In genomic region chr2:51141345-51141744, GRCm38 (mm10) we compare ENCODE assay signal across 10 mouse cellular contexts. TPM values are rescaled to one million over a fixed set of nuclear protein-coding genes. Genes with fewer than 3 reads are reported as not detected.
DNase-seq lines count a peak whose midpoint lies in the region; ATAC-seq and TF ChIP-seq lines count a peak whose summit lies in the region.
"Had no signal": no experiment of that assay in that cellular context is flagged by ENCODE, and none has a peak within 500 bp of the region (broad histone marks: within the 10 kb centered on the region; RNA-seq: fewer than 3 reads in every experiment).

No protein-coding gene starts in this region.

- peak overlapping the region; percentile 32; the same call in 1 of the 2 replicates for H3K9ac ChIP-seq in lung, embryonic 14.5 days
- H3K9ac ChIP-seq in liver, embryonic 13.5 days, result no peak overlapping the region
- H3K9ac ChIP-seq in stomach, embryonic 15.5 days, result 0 out of 2 replicates have a peak overlapping the region, but pooled peaks have one; percentile 9

- no peak for ATAC-seq in lung, embryonic 14.5 days (ENCODE audit: insufficient read depth)
- no peak for ATAC-seq in liver, embryonic 13.5 days (ENCODE audit: low read depth)
- peak; percentile 71; the same call in 1 of the 2 replicates for ATAC-seq in stomach, embryonic 15.5 days (ENCODE audit: insufficient read depth, low FRiP score, low read depth)

- 32% methylated on average over 3 of the region's 3 CpGs for WGBS in lung, embryonic 14.5 days
- 60% methylated on average over 3 of the region's 3 CpGs for WGBS in hindbrain, embryonic 10.5 days
- WGBS in liver, embryonic 13.5 days (ENCODE audit: insufficient replicate concordance), result 42% methylated on average over 3 of the region's 3 CpGs
- WGBS in stomach, embryonic 15.5 days, result 30% methylated on average over 3 of the region's 3 CpGs

- peak overlapping the region; percentile 76 for H3K4me2 ChIP-seq in lung, embryonic 14.5 days
- peak overlapping the region; percentile 43 for H3K4me2 ChIP-seq in liver, embryonic 13.5 days
- H3K4me2 ChIP-seq in stomach, embryonic 15.5 days, result peak overlapping the region; percentile 50

- peaks cover 33% of the 10 kb centered on the region for H3K36me3 ChIP-seq in lung, embryonic 14.5 days (ENCODE audit: insufficient read depth)
- peaks cover 58% of the 10 kb centered on the region for H3K36me3 ChIP-seq in hindbrain, embryonic 10.5 days
- 0 out of 2 replicates have a peak, but pooled peaks cover 1% of the 10 kb centered on the region for H3K36me3 ChIP-seq in liver, embryonic 13.5 days
- peaks cover under 1% of the 10 kb centered on the region for H3K36me3 ChIP-seq in stomach, embryonic 15.5 days
- H3K36me3 ChIP-seq: G1E had no signal

- TF ChIP-seq CTCF in lung, embryonic 14.5 days (IDR thresholded peaks at IDR 0.05; ENCODE audit: low read depth), result no peak

- no peak for DNase-seq in lung, embryonic 14.5 days
- no peak for DNase-seq in lung, postnatal 4 days
- no peak for DNase-seq in hindbrain, embryonic 10.5 days (ENCODE audit: low spot score)
- no peak for DNase-seq in liver, embryonic 13.5 days
- no peak for DNase-seq in adrenal gland, adult 8-10 months
- DNase-seq in right cerebral cortex, postnatal 25 days, result no peak
- DNase-seq in layer of hippocampus, postnatal 10 days (ENCODE audit: low spot score in 2 of 2), result no peak
- DNase-seq: kidney, postnatal 4 days had no signal

- peaks cover 58% of the 10 kb centered on the region for H3K4me1 ChIP-seq in lung, embryonic 14.5 days (ENCODE audit: insufficient read depth)
- H3K4me1 ChIP-seq in hindbrain, embryonic 10.5 days (replicated peaks), result peaks cover 86% of the 10 kb centered on the region
- peaks cover 11% of the 10 kb centered on the region for H3K4me1 ChIP-seq in liver, embryonic 13.5 days (replicated peaks)
- H3K4me1 ChIP-seq in stomach, embryonic 15.5 days, result peaks cover 49% of the 10 kb centered on the region

- H3K27me3 ChIP-seq in lung, embryonic 14.5 days (ENCODE audit: insufficient read depth, low read length), result no peaks in the 10 kb centered on the region
- no peaks in the 10 kb centered on the region for H3K27me3 ChIP-seq in hindbrain, embryonic 10.5 days (ENCODE audit: insufficient read depth, poor library complexity, severe bottlenecking)
- H3K27me3 ChIP-seq in liver, embryonic 13.5 days, result peaks cover 8% of the 10 kb centered on the region
- no peaks in the 10 kb centered on the region for H3K27me3 ChIP-seq in stomach, embryonic 15.5 days (replicated peaks)

- peak overlapping the region; percentile 84 for H3K27ac ChIP-seq in lung, embryonic 14.5 days (ENCODE audit: low read depth)
- H3K27ac ChIP-seq in hindbrain, embryonic 10.5 days, result peak overlapping the region; percentile 91
- peak overlapping the region; percentile 70 for H3K27ac ChIP-seq in liver, embryonic 13.5 days
- H3K27ac ChIP-seq in stomach, embryonic 15.5 days, result peak overlapping the region; percentile 46; the same call in 1 of the 2 replicates

- peak overlapping the region; percentile 17; the same call in 1 of the 2 replicates for H3K4me3 ChIP-seq in lung, embryonic 14.5 days (ENCODE audit: low read depth, low read length)
- H3K4me3 ChIP-seq in hindbrain, embryonic 10.5 days, result peak overlapping the region; percentile 92
- 0 out of 2 replicates have a peak overlapping the region, but pooled peaks have one; percentile 14 for H3K4me3 ChIP-seq in liver, embryonic 13.5 days (replicated peaks)
- peak overlapping the region; percentile 16; the same call in 1 of the 2 replicates for H3K4me3 ChIP-seq in stomach, embryonic 15.5 days (replicated peaks)

- no peaks in the 10 kb centered on the region for H3K9me3 ChIP-seq in lung, embryonic 14.5 days (ENCODE audit: low read depth, low read length)
- H3K9me3 ChIP-seq in hindbrain, embryonic 10.5 days, result no peaks in the 10 kb centered on the region
- no peaks in the 10 kb centered on the region for H3K9me3 ChIP-seq in liver, embryonic 13.5 days (replicated peaks)
- no peaks in the 10 kb centered on the region for H3K9me3 ChIP-seq in stomach, embryonic 15.5 days

RNA-seq across cellular contexts. Expression of gene Rnd3, which starts 7.6 kb away (rescaled TPM):
- 69.4 and 69.5 TPM in 2 replicates for polyA plus RNA-seq in lung, embryonic 14.5 days (2014; fragmentation: Nextera tagmentation; extraction: Ambion mirVana)
- 154 and 217 TPM in 2 replicates for polyA plus RNA-seq in hindbrain, embryonic 10.5 days (2016; fragmentation: Nextera tagmentation; extraction: Ambion mirVana)
- 11.4 and 14.8 TPM in 2 replicates for polyA plus RNA-seq in liver, embryonic 13.5 days (2015; fragmentation: Nextera tagmentation; extraction: Ambion mirVana)
- 63.1 and 66.3 TPM in 2 replicates for polyA plus RNA-seq in stomach, embryonic 15.5 days (2015; fragmentation: Nextera tagmentation; extraction: Ambion mirVana)
- total RNA-seq in adrenal gland, adult 8-10 months (2022), result 10 to 100 TPM; 30.0 to 44.0 (median 34.4) TPM
- total RNA-seq in layer of hippocampus, postnatal 10 days (2021), result 10 to 100 TPM; 26.3 to 27.8 TPM
- polyA plus RNA-seq: G1E had no signal

Comparison
In these comparisons a context has a peak if more than half of its experiments do, and no peak if none do; other contexts are left out.
1. H3K4me3 ChIP-seq: peak in every context shown above with its lines; median percentile 92 in hindbrain, embryonic 10.5 days; 17 in lung, embryonic 14.5 days; 16 in stomach, embryonic 15.5 days; 14 in liver, embryonic 13.5 days.